Mouse (Mus musculus): ENCODE data around the gene Lactb.

- TF ChIP-seq EP300 (IDR thresholded peaks at IDR 0.05; ENCODE audit: insufficient read depth, low read depth, low read length) (no peak), POLR2A (IDR thresholded peaks at IDR 0.05; ENCODE audit: insufficient read depth, low read length) (no peak), CTCF (IDR thresholded peaks at IDR 0.05; ENCODE audit: low read depth, low read length) (no peak)
Measured at GRCm38 (mm10) chr9:66999698-67000097, 24.4 kb upstream of the Lactb start.
